Mouse (Mus musculus) E14TG2a.4 (cell line): ENCODE results near the gene Tcte2.

Experiments used
- CTCF ChIP-seq: conservative IDR thresholded peaks from 2 replicates; pipeline ENCODE4 v1.5.1; 2014; ENCODE audit warnings: low read length
- NANOG ChIP-seq: IDR thresholded peaks from 2 replicates; pipeline ENCODE4 v1.6.1; 2014; ENCODE audit warnings: borderline replicate concordance, low read length, mixed read lengths

DNA sequence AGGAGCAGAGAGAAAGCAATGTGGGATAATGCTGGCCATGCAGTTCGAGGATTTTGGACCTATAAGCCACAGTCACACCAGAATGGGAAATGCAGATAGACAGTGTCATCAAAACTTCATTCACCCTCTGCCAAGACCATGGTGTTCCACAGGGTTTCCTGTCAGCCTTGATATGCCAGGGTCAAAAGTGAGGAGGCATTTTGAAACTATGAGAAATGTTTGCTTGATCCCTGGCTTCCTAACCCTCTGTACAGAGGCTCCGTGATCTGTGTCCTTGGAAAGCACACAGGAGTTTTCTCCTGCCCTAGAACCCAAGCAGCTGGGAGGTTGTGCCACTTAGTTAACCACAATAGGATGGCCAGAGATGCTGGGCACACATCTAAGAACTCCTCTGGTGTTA lies 40.3 kb downstream of the Tcte2 start:
- no peak for TF ChIP-seq CTCF
- TF ChIP-seq NANOG = no peak
